In the genomic region with DNA sequence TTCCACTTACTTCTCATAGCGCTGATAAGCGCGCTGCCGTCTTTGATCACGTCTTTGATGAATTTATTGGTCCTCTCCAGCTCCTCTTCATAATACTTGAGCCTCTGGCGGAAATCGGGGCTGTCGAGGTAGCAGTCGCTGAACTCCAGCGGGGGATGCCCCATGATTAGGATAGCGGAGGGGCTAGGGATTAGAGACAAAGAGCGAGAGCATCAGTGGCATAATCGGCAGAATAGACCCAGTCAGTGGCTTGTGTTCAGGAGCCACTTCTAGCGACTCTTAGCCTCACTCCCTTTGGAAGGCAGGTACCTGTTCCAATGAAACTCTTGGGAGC, we compare ENCODE assay signal across 8 mouse cellular contexts. TPM values are rescaled to one million over a fixed set of nuclear protein-coding genes. Genes with fewer than 3 reads are reported as not detected.
DNase-seq lines count a peak whose midpoint lies in the region; ATAC-seq and TF ChIP-seq lines count a peak whose summit lies in the region.

No protein-coding gene starts in this region.

- no peaks in the 10 kb centered on the region for H3K9me3 ChIP-seq in embryonic facial prominence, embryonic 12.5 days
- H3K9me3 ChIP-seq in hindbrain, postnatal 0 days (ENCODE audit: low read length): no peaks in the 10 kb centered on the region
- no peaks in the 10 kb centered on the region for H3K9me3 ChIP-seq in midbrain, embryonic 15.5 days

- peak overlapping the region; percentile 52 for H3K9ac ChIP-seq in embryonic facial prominence, embryonic 12.5 days
- peak overlapping the region; percentile 61 for H3K9ac ChIP-seq in hindbrain, postnatal 0 days (replicated peaks; ENCODE audit: low read length)
- H3K9ac ChIP-seq in midbrain, embryonic 15.5 days: peak overlapping the region; percentile 61

- H3K36me3 ChIP-seq in embryonic facial prominence, embryonic 12.5 days: no peaks in the 10 kb centered on the region
- H3K36me3 ChIP-seq in hindbrain, postnatal 0 days (ENCODE audit: insufficient read depth, low read length): no peaks in the 10 kb centered on the region
- no peaks in the 10 kb centered on the region for H3K36me3 ChIP-seq in midbrain, embryonic 15.5 days (replicated peaks)

- H3K27ac ChIP-seq in layer of hippocampus, adult 2 months: peak overlapping the region; percentile 90
- H3K27ac ChIP-seq in embryonic facial prominence, embryonic 12.5 days: peak overlapping the region; percentile 81; the same call in 1 of the 2 replicates
- peak overlapping the region; percentile 84 for H3K27ac ChIP-seq in hindbrain, postnatal 0 days
- peak overlapping the region; percentile 82 for H3K27ac ChIP-seq in midbrain, embryonic 15.5 days

- no peak; the same call in 1 of the 2 replicates for ATAC-seq in embryonic facial prominence, embryonic 12.5 days (ENCODE audit: insufficient number of reproducible peaks, insufficient read depth, low FRiP score, low TSS enrichment)
- ATAC-seq in hindbrain, postnatal 0 days: no peak; the same call in 1 of the 2 replicates
- ATAC-seq in midbrain, embryonic 15.5 days (replicated peaks): no peak

- no peak for TF ChIP-seq CTCF in layer of hippocampus, adult 2 months (conservative IDR thresholded peaks at IDR 0.05)
- no peak for TF ChIP-seq CTCF in hindbrain, postnatal 0 days (IDR thresholded peaks at IDR 0.05; ENCODE audit: low read depth)

- no peaks in the 10 kb centered on the region for H3K4me1 ChIP-seq in embryonic facial prominence, embryonic 12.5 days
- H3K4me1 ChIP-seq in hindbrain, postnatal 0 days (ENCODE audit: insufficient read depth, low read length): no peaks in the 10 kb centered on the region
- peaks cover 8% of the 10 kb centered on the region; the same call in 1 of the 2 replicates for H3K4me1 ChIP-seq in midbrain, embryonic 15.5 days

- H3K4me3 ChIP-seq in layer of hippocampus, adult 2 months: peak overlapping the region; percentile 68
- H3K4me3 ChIP-seq in embryonic facial prominence, embryonic 12.5 days: peak overlapping the region; percentile 48
- peak overlapping the region; percentile 55 for H3K4me3 ChIP-seq in hindbrain, postnatal 0 days (ENCODE audit: low read length)
- peak overlapping the region; percentile 58 for H3K4me3 ChIP-seq in midbrain, embryonic 15.5 days

- DNase-seq in layer of hippocampus, adult 2 months (ENCODE audit: low spot score in 2 of 2): no peak
- DNase-seq in layer of hippocampus, postnatal 25 days (ENCODE audit: extremely low spot score in 1 of 2, low spot score in 1 of 2): no peak
- peak; percentile 43 for DNase-seq in hindbrain, postnatal 0 days (ENCODE audit: low spot score)
- DNase-seq in B cell, adult 2 months: no peak
- no peak for DNase-seq in cerebellum, postnatal 10 days
- DNase-seq in cerebellum, adult 11-12 months: no peak

- H3K4me2 ChIP-seq in embryonic facial prominence, embryonic 12.5 days (replicated peaks): peak overlapping the region; percentile 49
- H3K4me2 ChIP-seq in hindbrain, postnatal 0 days (ENCODE audit: low read depth, low read length): peak overlapping the region; percentile 57
- H3K4me2 ChIP-seq in midbrain, embryonic 15.5 days: peak overlapping the region; percentile 50

- WGBS in embryonic facial prominence, embryonic 12.5 days: 20% methylated on average over 14 of the region's 14 CpGs
- WGBS in hindbrain, postnatal 0 days: 21% methylated on average over 14 of the region's 14 CpGs
- 11% methylated on average over 14 of the region's 14 CpGs for WGBS in midbrain, embryonic 15.5 days

- peaks cover 12% of the 10 kb centered on the region; the same call in 1 of the 2 replicates for H3K27me3 ChIP-seq in embryonic facial prominence, embryonic 12.5 days
- no peaks in the 10 kb centered on the region for H3K27me3 ChIP-seq in hindbrain, postnatal 0 days (ENCODE audit: insufficient read depth, low read length)
- H3K27me3 ChIP-seq in midbrain, embryonic 15.5 days (replicated peaks): no peaks in the 10 kb centered on the region

RNA-seq across cellular contexts. Expression of a gene that starts 0.8 kb away (rescaled TPM):
- 10 to 100 TPM; 39.6 to 41.3 TPM for total RNA-seq in layer of hippocampus, adult 2 months (2021)
- total RNA-seq in layer of hippocampus, postnatal 25 days (2021): 10 to 100 TPM; 37.9 to 39.3 TPM
- 21.5 and 25.6 TPM in 2 replicates for polyA plus RNA-seq in embryonic facial prominence, embryonic 12.5 days (2016; fragmentation: Nextera tagmentation; extraction: Ambion mirVana)
- 36.6 and 46.1 TPM in 2 replicates for total RNA-seq in hindbrain, postnatal 0 days (2014; rRNA removed)
- polyA plus RNA-seq in hindbrain, postnatal 0 days (2015; fragmentation: Nextera tagmentation; extraction: Ambion mirVana): 30.4 and 35.6 TPM in 2 replicates
- polyA plus RNA-seq in midbrain, embryonic 15.5 days (2015; fragmentation: Nextera tagmentation; extraction: Ambion mirVana): 40.1 and 46.6 TPM in 2 replicates

RNA-seq across cellular contexts. Expression of a gene that starts 46.1 kb away (rescaled TPM):
- 10 to 100 TPM; 36.8 to 40.5 TPM for total RNA-seq in layer of hippocampus, adult 2 months (2021)
- total RNA-seq in layer of hippocampus, postnatal 25 days (2021): 10 to 100 TPM; 32.8 to 36.6 TPM
- 16.3 and 18.4 TPM in 2 replicates for polyA plus RNA-seq in embryonic facial prominence, embryonic 12.5 days (2016; fragmentation: Nextera tagmentation; extraction: Ambion mirVana)
- 26.3 and 30.0 TPM in 2 replicates for total RNA-seq in hindbrain, postnatal 0 days (2014; rRNA removed)
- polyA plus RNA-seq in hindbrain, postnatal 0 days (2015; fragmentation: Nextera tagmentation; extraction: Ambion mirVana): 15.5 and 17.0 TPM in 2 replicates
- polyA plus RNA-seq in midbrain, embryonic 15.5 days (2015; fragmentation: Nextera tagmentation; extraction: Ambion mirVana): 17.7 and 17.9 TPM in 2 replicates
